Mouse (Mus musculus): ENCODE data around the gene Prkcsh. TPM values are rescaled to one million over a fixed set of nuclear protein-coding genes. Genes with fewer than 3 reads are reported as not detected.

Gene Prkcsh
- polyA plus RNA-seq (2015; fragmentation: Nextera tagmentation; extraction: Ambion mirVana) = 94.7 and 99.3 TPM in 2 replicates

DNA sequence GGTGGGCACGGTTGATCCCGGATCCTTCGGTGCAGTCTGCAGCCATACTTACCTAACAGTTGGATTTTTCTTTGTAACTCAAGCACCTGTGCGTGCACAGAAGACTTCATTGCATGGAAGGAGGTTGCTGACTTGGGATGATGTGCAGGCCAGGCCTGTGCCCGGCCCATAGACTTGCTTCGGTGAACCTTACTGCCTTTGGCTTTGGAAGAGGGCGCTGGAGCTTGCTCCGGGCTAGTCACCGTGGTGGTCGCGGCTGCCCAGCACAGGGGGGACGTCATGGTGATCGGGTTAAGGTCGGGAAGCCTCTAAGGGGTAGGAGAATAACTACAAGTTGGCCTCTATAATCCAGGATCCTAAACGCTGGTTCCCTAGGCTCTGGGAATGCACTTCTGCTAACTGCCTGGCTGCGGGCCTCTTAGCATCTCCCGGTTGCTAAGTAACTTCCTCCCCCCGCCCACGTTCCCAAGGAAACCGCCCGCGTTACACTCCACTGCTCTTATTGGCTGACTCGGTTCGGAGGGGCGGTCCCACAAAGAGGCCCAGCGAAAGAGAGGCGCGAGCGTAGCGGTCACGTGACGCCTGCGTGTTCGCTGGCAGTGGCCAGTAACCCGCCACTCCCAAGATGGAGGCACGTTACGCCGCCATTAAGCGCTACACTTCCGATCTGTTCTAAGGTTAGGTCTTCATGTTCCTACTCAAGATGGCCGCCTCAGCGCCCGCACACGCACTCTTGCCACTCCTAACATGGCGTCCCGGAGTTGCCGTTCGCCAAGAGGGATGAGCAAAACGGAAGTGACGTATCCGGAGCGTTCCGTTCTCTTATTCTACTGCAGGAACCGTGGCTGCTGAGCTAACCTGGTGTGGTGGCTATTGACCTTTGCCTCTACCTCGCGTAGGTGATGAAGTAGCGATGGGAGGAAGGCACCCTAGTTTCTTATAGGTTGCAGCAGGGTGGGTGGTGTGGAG lies at the start of gene Prkcsh, which contains the start of gene Ccdc151:
TSS of gene Prkcsh (plus strand) at position 613 of the 969 bp plus-strand sequence.
TSS of gene Ccdc151 (minus strand) at position 441 of the 969 bp plus-strand sequence.
- Histone ChIP-seq H3K9me3 (no peaks in the 10 kb centered on the region), H3K4me2 (replicated peaks) (peak within 1 kb of the TSS; percentile 94), H3K27ac (peak within 1 kb of the TSS; percentile 84), H3K27me3 (no peaks in the 10 kb centered on the region), H3K4me1 (replicated peaks) (peaks cover 43% of the 10 kb centered on the region), H3K4me3 (replicated peaks) (peak within 1 kb of the TSS; percentile 85), H3K36me3 (peaks cover 36% of the 10 kb centered on the region), H3K9ac (replicated peaks) (peak within 1 kb of the TSS; percentile 83)
- ATAC-seq = peak; percentile 99
- WGBS = 5% methylated on average over 57 of the region's 57 CpGs

DNA sequence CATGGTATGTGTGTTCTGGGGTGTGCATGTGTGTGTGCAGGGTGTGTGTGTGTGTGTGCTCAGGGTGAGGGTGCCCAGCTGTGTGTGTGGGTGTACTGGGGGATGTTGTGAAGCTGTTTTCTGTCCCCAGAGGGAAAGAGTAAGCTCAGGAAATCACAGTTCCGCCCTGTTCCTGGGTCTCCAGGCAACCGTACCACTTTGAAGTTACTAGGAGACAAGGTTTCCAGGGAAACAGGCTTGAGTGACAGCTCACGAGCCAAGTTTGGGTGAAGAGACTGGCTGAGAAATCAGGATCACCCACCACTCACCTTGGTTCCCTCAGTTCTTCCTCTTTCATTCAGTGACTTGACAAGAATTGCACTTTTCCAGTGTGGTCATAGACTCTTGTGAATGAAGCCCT lies 49.0 kb upstream of the Prkcsh start:
- no peaks in the 10 kb centered on the region for H3K9me3 ChIP-seq
- peak overlapping the region; percentile 6; the same call in 1 of the 2 replicates for H3K4me2 ChIP-seq (replicated peaks)
- H3K27ac ChIP-seq = peak overlapping the region; percentile 80
- WGBS = 6% methylated on average over 3 of the region's 3 CpGs
- peaks cover 34% of the 10 kb centered on the region for H3K4me1 ChIP-seq (replicated peaks)
- 0 out of 2 replicates have a peak, but pooled peaks cover 4% of the 10 kb centered on the region for H3K36me3 ChIP-seq
- H3K27me3 ChIP-seq = peaks cover 6% of the 10 kb centered on the region; the same call in 1 of the 2 replicates
- ATAC-seq = peak; percentile 7
- no peak overlapping the region for H3K4me3 ChIP-seq (replicated peaks)
- H3K9ac ChIP-seq (replicated peaks) = no peak overlapping the region; the same call in 1 of the 2 replicates

DNA sequence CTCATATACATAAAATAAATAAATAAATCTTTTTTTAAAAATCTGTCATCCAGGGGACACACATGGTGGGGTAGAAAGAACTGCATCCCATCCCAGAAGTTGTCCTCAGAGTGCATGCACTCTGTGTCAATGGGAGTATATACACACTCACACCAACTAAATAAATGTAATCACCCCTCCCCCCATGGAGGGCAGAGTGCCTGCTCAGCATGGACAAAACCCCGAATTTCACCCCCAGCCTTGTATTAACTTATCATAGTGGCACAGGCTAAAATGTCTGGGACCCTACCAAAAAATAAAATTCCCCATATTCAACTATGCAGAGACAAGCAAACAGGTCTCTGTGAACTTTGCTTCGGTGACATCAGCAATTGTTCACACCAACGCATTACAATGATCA lies 48.0 kb upstream of the Prkcsh start:
- peaks cover 34% of the 10 kb centered on the region for H3K4me1 ChIP-seq (replicated peaks)
- WGBS = 74% methylated on average over 3 of the region's 3 CpGs
- no peak overlapping the region for H3K27ac ChIP-seq
- no peaks in the 10 kb centered on the region for H3K9me3 ChIP-seq
- H3K4me2 ChIP-seq (replicated peaks) = peak overlapping the region; percentile 63
- peaks cover 12% of the 10 kb centered on the region for H3K27me3 ChIP-seq
- H3K9ac ChIP-seq (replicated peaks) = no peak overlapping the region
- no peak for ATAC-seq
- 0 out of 2 replicates have a peak, but pooled peaks cover 4% of the 10 kb centered on the region for H3K36me3 ChIP-seq
- H3K4me3 ChIP-seq (replicated peaks) = peak overlapping the region; percentile 64; the same call in 1 of the 2 replicates

DNA sequence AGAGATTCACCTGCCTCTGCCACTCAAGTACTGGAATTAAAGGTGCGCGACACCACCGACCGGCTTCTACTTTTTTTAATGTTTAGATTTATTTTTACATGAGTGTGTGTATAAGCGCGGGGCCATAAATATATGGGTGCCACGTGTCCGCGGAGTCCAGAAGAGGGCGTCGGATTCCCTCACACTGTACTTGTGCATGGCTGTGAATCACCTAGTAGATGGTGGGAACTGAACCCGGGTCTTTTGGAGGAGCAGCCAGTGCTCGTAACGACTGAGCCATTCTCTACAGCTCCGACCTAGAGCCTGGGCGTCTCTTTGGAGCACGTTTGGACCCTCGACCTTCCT lies 47.4 kb upstream of the Prkcsh start:
- peak; percentile 64 for ATAC-seq
- Histone ChIP-seq H3K27me3 (peaks cover 17% of the 10 kb centered on the region), H3K4me3 (replicated peaks) (peak overlapping the region; percentile 64), H3K36me3 (0 out of 2 replicates have a peak, but pooled peaks cover 4% of the 10 kb centered on the region), H3K27ac (peak overlapping the region; percentile 95), H3K4me2 (replicated peaks) (peak overlapping the region; percentile 63), H3K9ac (replicated peaks) (peak overlapping the region; percentile 54; the same call in 1 of the 2 replicates), H3K9me3 (no peaks in the 10 kb centered on the region), H3K4me1 (replicated peaks) (peaks cover 34% of the 10 kb centered on the region)
- 2% methylated on average over 18 of the region's 18 CpGs for WGBS

DNA sequence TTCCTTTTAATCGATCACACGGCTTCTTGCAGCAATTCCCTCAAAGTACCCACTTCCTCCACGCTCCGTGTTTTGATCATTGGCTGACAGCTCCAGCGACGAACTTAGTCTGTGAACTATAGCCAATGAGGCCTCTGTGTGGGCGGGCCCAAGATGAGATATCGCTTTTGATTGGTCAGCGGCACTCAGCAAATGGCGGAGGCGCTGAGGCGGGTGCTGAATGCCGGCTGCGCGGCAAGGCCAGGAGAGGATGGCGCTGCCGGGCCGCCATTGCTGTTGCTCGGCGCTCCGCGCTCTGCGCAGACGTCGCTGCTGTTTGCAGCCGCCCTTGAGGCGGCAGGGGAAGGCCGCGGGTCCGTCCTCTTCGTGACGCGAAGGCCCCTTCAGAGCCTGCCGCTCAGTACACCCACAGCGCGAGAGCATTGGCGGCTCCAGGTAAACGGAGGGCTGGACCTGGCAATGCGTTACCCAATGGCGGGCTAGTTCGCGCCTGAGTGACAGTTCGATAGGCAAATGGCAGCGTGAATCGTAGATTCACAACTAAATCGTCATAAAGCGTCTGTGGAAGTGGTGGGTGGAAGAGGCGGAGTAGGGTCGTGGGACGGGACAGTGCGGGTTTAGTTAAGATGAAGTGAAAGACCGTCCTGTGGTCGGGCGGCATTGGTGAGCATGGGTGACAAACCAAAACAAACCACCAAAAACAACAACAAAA lies 46.9 kb upstream of the Prkcsh start, which contains the start of gene Swsap1:
TSS of gene Swsap1 (plus strand) at position 186 of the 712 bp plus-strand sequence.
- under 1% methylated on average over 54 of the region's 54 CpGs for WGBS
- H3K4me3 ChIP-seq (replicated peaks) = peak within 1 kb of the TSS; percentile 64
- ATAC-seq = peak; percentile 99
- H3K4me1 ChIP-seq (replicated peaks) = peaks cover 34% of the 10 kb centered on the region
- peak within 1 kb of the TSS; percentile 63 for H3K4me2 ChIP-seq (replicated peaks)
- H3K27ac ChIP-seq = peak within 1 kb of the TSS; percentile 95
- peak within 1 kb of the TSS; percentile 77 for H3K9ac ChIP-seq (replicated peaks)
- H3K9me3 ChIP-seq = no peaks in the 10 kb centered on the region
- H3K36me3 ChIP-seq = 0 out of 2 replicates have a peak, but pooled peaks cover 4% of the 10 kb centered on the region
- H3K27me3 ChIP-seq = peaks cover 23% of the 10 kb centered on the region

DNA sequence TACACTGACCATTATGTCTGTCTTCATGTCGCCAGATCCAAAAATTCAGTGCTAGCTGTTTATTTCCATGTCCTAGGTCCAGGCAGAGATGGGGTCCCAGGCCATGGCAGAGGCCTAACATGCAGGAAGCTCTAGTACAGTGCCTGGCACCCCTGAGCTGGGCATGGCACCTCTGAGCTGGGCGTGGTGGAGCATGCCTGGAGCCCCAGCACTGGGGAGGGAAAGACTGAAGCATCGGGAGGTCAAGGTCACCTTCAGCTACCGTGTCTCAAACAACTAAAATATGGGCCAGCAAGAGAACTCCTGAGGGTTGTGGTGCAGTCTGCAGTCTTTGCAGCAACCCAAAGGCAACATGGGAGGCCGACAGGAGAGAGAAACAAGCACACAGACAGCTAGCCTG lies 44.2 kb upstream of the Prkcsh start:
- Histone ChIP-seq H3K4me2 (replicated peaks) (no peak overlapping the region), H3K27ac (no peak overlapping the region), H3K9me3 (no peaks in the 10 kb centered on the region), H3K36me3 (0 out of 2 replicates have a peak, but pooled peaks cover 4% of the 10 kb centered on the region), H3K4me1 (replicated peaks) (peaks cover 47% of the 10 kb centered on the region), H3K27me3 (peaks cover 49% of the 10 kb centered on the region), H3K4me3 (replicated peaks) (no peak overlapping the region), H3K9ac (replicated peaks) (no peak overlapping the region)
- no peak for ATAC-seq
- 87% methylated on average over 5 of the region's 5 CpGs for WGBS

DNA sequence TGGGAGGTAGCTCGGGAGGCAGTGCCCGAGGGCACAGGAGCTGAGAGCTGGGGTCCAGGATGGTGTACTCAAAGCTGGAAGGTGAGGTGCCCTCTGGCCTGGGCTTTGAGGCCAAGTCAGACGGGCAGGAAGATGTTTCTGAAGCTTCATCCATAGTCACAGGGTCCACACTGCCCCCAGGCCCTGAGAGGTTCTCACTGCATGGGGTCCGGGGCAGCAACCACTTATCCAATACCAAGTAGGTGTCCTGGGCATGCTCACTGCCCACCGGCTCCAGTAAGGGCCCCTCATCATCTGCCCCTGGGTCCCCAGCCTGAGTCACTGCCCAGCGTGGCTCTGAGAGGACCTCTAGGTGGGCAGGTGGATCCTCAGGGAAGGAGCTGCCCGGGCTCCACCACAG lies 43.4 kb upstream of the Prkcsh start:
- 90% methylated on average over 7 of the region's 7 CpGs for whole genome bisulfite sequencing
- ATAC-seq = no peak

DNA sequence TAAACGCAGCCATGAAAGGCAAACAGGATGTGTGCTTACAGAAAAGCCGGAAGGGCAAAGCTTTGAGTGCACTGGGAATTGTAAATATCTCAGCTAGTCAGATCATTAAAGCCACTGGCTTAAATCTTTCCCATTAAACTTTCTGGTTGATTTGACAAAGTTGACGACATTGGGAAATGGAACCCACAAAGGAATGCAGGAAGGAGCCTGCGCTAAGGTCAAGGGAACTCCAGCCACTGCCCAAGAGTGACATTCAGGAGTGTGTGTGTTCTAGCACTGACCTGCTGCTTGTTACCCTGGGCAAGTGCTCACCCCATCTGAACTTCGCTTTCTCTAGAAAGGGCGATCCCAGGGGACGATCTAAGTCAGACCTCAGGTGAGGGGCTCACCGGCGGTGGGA lies 42.5 kb upstream of the Prkcsh start:
- Histone ChIP-seq H3K4me2 (replicated peaks) (no peak overlapping the region), H3K27ac (no peak overlapping the region), H3K9ac (replicated peaks) (0 out of 2 replicates have a peak overlapping the region, but pooled peaks have one; percentile 14), H3K27me3 (peaks cover 55% of the 10 kb centered on the region), H3K4me1 (replicated peaks) (peaks cover 32% of the 10 kb centered on the region), H3K36me3 (0 out of 2 replicates have a peak, but pooled peaks cover 4% of the 10 kb centered on the region), H3K4me3 (replicated peaks) (no peak overlapping the region), H3K9me3 (no peaks in the 10 kb centered on the region)
- no peak for ATAC-seq
- WGBS = 64% methylated on average over 9 of the region's 9 CpGs

More for the DNA sequence above, 43.4 kb upstream of the Prkcsh start:
- Histone ChIP-seq H3K4me3 (replicated peaks) (no peak overlapping the region), H3K4me2 (replicated peaks) (no peak overlapping the region), H3K36me3 (0 out of 2 replicates have a peak, but pooled peaks cover 4% of the 10 kb centered on the region), H3K27me3 (peaks cover 55% of the 10 kb centered on the region), H3K27ac (no peak overlapping the region), H3K9ac (replicated peaks) (no peak overlapping the region), H3K4me1 (replicated peaks) (peaks cover 40% of the 10 kb centered on the region), H3K9me3 (no peaks in the 10 kb centered on the region)

DNA sequence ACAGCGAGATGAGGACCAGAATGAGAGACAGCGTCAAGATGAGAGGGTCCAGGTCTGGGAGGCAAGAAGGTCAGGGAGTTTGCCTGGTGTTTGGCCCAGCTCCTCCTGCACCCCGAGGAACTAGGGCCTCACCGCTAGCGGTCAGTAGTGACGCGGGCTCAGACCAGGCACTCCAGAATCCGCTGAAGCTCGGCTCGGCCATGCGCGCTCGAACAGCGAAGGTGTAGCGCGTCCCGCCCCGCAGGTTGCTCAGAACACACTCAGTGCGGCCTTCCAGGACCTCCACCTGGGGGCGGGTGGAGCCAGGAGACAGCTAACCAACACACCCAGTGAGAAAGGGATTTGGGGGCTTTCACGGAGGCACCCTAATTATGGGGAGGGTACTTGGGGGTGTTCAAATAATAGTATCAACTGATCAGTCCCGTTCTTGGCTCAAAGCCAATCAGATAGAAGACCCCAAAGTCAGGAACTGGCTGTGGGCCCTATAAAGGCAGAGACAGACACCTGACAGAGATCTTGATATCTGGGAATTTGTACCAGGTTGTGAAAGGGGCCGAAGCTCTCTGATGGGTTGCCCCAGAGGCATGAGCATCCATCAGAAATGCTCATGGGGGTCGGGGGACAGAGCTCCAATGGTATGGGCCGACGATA lies 41.9 kb upstream of the Prkcsh start:
- H3K4me3 ChIP-seq (replicated peaks) = 0 out of 2 replicates have a peak overlapping the region, but pooled peaks have one; percentile 14

DNA sequence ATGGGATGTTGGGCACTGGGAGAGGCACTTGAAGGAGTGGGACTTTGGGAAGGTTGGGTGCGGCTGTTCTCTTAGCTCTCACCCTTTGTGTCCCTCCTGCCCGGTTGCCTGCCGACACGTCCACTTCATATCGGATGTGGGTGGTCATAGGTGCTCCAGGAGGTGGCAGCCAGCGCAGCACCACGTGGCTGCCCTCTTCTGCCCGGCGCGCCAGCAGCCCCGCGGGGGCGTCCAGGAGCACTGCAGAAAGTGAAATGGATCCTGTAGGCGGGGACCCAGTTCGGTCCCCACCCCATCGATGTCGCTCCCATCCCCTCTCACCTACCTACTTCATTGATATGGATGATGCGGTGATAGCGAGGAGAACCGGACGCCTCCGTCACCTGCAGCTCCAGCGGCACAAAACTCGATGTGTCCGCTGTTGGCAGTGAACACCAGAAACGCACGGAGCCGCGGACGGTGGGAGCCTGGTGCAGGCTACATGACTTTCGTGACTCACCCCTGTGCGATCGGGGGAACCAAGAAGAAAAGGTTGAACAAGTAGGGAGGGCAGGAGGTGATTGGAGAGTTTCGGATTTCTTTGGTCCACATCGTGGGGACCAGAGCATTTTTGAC lies 41.1 kb upstream of the Prkcsh start:
- WGBS = 1% methylated on average over 35 of the region's 35 CpGs
- Histone ChIP-seq H3K9ac (replicated peaks) (no peak overlapping the region), H3K4me2 (replicated peaks) (peak overlapping the region; percentile 60), H3K27ac (no peak overlapping the region), H3K4me3 (replicated peaks) (peak overlapping the region; percentile 39), H3K9me3 (no peaks in the 10 kb centered on the region), H3K36me3 (0 out of 2 replicates have a peak, but pooled peaks cover 4% of the 10 kb centered on the region), H3K4me1 (replicated peaks) (peaks cover 27% of the 10 kb centered on the region), H3K27me3 (peaks cover 55% of the 10 kb centered on the region)
- no peak for ATAC-seq

More for the DNA sequence above, 41.9 kb upstream of the Prkcsh start:
- WGBS = 11% methylated on average over 26 of the region's 26 CpGs
- no peak for ATAC-seq
- Histone ChIP-seq H3K4me1 (replicated peaks) (peaks cover 31% of the 10 kb centered on the region), H3K36me3 (0 out of 2 replicates have a peak, but pooled peaks cover 4% of the 10 kb centered on the region), H3K27ac (no peak overlapping the region), H3K9ac (replicated peaks) (0 out of 2 replicates have a peak overlapping the region, but pooled peaks have one; percentile 14), H3K4me2 (replicated peaks) (0 out of 2 replicates have a peak overlapping the region, but pooled peaks have one; percentile 5), H3K9me3 (no peaks in the 10 kb centered on the region), H3K27me3 (peaks cover 55% of the 10 kb centered on the region)

Data from midbrain, embryonic 13.5 days (tissue).